Mouse (Mus musculus) gastrocnemius, adult 2 months (tissue): ENCODE data around the gene Kiz. TPM values are rescaled to one million over a fixed set of nuclear protein-coding genes. Genes with fewer than 3 reads are reported as not detected.

ENCODE experiments used
- DNase-seq: peaks from one replicate; pipeline ENCODE4 v3.0.0; 2022
- H3K27ac ChIP-seq: fragments of 200-600 bp; 2 replicates; pipeline ENCODE4 v1.8.1; 2022; ENCODE audit warnings: mild to moderate bottlenecking
- H3K4me3 ChIP-seq: fragments of 200-600 bp; 2 replicates; pipeline ENCODE4 v1.8.1; 2022; ENCODE audit warnings: mild to moderate bottlenecking, moderate library complexity
- CTCF ChIP-seq: fragments of 200-600 bp; IDR thresholded peaks from 2 replicates; pipeline ENCODE4 v1.8.1; 2022; ENCODE audit warnings: antibody characterized with exemption, mild to moderate bottlenecking, moderate library complexity
- intact Hi-C: fragments of 180-260 bp; cut with DNase I; formaldehyde crosslinking; loops from one replicate; pipeline ENCODE4 v1.15.1; 2025
- total RNA-seq, 2 experiments: library from RNA; stranded (reverse); gene quantifications; 2 replicates each; pipeline ENCODE4 v1.2.3; 2021

Kiz gene
- total RNA-seq, 2 experiments from 2014 or later, result 56.1 to 57.2 TPM

DNA sequence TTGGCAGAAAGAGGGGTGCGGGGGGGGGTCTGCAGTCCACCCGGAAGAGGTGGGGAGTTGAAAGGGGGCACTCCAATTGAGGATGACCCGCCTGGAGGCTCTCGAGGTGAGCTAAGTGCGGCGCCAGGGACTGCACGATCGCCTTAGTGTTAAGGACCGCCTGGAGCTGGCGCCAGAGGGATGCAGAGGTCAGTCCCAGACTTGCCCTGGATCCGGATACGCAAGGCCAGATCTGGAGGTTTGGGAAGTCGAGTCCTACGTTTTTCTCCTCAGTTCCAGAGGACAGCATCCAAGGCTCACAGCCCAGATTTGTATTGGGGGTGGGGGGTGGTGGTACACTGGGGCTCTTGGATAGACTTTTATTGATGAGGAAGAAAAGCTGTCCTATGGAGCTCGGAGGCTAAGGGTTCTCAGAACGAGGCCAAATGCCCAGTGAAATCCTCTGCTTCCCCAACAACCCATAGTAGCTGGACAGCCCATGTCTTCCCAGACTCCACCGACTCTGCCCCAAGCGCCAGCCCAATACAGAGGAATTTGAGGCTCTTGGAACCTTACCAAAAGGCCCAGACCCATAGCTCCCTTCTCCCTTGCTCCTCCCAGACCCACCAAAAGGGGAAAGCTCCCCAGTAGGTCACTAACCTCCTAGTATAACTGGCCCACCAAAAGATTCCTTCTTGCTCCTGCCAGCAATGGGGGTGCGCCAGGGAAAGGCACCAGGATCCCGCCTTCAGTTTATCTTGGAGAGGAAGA is 20.2 kb upstream of the Kiz start:
- TF ChIP-seq CTCF, result no peak
- H3K27ac ChIP-seq, result no peak overlapping the region
- DNase-seq, result no peak
- H3K4me3 ChIP-seq, result peak overlapping the region; percentile 67
- intact Hi-C loops, result no loop called here

DNA sequence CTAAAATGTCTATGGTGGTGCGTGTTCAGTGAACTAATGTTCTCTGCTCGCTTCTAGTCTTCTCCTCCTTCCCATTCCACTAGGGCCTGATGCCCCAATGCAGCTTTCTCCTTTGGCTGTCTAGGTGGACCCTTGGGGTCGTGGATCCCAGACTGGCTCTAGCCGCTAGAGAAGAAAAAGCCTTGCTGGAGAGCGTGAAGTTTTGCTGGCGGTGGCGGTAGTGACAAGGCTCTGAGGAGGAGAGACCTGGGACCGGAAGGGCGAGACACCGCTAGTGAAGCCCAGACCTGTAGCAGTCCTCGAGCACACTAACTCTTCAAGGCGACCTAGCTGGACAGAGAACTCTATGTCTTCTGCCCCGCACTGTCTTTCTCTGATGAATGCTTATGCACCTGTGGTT is 19.4 kb upstream of the Kiz start:
- no peak overlapping the region for H3K4me3 ChIP-seq
- DNase-seq, result no peak
- TF ChIP-seq CTCF, result no peak
- intact Hi-C loops, result no loop called here
- H3K27ac ChIP-seq, result no peak overlapping the region

DNA sequence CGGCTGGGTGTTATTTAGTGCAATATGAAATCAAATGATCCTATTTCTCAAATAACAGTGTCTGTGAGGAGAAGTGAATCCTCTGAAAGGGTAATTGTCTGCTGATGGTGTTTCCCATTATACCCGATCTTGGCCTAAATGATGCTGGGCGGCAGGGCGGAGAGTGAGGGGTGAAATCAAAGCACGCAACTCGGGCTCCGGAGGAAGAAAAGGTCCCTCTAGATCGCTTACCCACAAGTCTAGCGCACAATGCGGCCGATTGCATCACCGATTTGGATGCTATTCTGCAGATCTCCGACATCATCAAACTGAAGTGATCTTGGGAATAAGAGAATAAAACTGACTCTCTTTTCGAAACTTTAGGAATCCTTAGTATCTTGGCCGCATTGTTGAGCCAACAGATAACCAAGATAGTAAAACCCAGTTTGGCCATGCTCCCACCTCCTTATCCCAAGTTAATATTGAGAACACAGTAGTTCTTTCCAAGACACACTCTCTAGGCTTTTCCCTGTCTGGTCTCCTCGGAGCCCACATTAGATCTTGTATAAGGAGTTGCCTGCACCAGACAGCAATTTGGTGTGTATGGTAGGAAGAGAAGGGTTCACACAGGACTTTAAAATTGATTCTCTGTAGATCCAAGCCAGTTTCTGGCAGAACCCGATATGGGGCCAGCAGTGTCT is 18.7 kb upstream of the Kiz start:
- intact Hi-C loops, result no loop called here
- Histone ChIP-seq H3K4me3 (no peak overlapping the region), H3K27ac (no peak overlapping the region)
- no peak for TF ChIP-seq CTCF
- no peak for DNase-seq

DNA sequence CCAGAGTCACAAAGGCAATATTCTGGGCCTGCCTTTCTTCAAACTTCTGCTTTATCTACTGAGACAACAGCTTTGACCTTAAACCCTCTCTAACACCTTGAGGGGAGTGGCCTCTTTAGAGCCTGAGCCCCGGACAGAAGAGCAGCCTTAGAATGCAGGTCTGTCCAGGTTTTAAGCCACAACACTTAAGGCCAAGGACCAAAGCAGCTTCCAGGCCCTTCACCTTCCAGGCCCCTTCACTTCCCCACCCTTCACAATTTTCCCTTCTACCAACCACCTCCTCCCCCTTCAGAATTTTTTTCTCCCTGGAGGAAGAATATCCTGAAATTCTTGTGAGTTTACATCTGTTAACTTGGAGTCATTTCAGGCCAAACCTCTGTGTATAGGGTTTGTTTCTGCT is 18.0 kb upstream of the Kiz start:
- Histone ChIP-seq H3K27ac (no peak overlapping the region), H3K4me3 (no peak overlapping the region)
- DNase-seq, result no peak
- intact Hi-C loops, result no loop called here
- TF ChIP-seq CTCF, result no peak

DNA sequence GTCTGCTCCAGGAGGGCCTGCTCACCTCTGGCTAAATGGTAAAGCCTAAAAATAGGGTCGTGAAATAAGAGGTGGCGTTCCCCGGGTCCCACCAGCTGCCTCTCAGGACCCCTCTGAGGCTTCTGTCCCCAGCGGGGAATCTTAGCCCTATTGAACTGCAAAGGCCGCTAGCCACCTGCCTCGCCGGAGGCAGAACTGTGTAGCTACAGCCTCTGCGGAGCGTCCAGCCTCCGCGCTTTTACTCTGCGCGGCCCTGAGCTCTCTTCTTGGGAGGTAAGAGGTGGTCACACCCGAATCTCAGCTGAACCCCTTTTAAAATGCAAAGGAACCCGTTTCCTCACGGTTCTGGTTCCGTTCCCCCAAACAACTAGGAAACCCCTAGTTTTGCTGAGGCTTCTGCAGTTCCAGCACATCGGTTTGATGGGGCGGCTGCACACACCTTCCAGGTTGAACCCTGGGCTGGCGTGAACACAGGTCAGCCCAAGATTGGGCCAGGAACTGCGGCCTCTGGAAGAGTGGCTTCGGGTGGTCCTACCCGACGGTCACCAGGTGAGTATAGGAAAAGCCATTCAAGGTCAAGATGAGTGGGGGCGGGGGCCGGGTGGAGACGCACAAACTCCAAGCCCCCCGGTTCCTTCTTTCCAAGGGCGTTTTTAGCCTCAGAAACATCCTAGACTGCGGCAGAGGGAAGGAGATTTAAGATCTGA is 16.9 kb upstream of the Kiz start:
- no peak for DNase-seq
- H3K4me3 ChIP-seq, result no peak overlapping the region; the same call in 1 of the 2 replicates
- intact Hi-C loops, result no loop called here
- TF ChIP-seq CTCF, result no peak
- H3K27ac ChIP-seq, result no peak overlapping the region

DNA sequence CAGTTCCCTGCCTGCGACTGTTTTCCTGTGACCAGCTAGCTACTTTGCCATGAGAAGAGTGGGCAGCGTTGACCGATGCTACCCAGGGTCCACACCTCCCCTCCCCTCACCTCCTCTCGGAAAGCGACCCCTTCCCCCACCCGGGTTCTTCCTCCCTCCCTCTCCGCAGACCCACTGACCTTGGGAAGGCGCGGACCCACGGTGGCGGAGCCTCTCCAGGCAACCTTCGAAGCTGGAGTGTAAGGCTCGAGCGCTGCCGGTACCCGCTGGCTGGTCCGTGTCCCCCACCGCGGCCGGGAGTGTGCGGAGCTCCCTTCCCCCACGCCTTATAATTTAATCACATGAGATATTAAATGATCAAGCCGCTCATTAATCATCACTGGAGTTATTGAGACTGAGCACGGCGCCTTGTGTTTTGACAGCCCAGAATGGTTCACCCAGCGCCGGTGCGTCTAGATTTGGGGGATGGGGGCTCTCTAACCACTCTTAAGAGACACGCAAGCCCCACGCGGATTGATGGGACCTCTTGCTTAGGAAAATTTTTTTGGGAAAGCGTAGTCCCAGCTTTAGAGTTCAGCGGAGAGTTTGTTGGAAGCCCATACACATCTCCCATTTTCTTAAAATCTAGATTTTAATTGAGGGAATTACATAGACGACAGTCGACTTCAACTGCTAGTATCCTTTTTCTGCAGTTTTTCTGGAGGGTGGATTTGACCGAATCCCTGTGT is 16.2 kb upstream of the Kiz start:
- intact Hi-C loops, result no loop called here
- TF ChIP-seq CTCF, result no peak
- Histone ChIP-seq H3K27ac (no peak overlapping the region), H3K4me3 (peak overlapping the region; percentile 21; the same call in 1 of the 2 replicates)
- DNase-seq, result peak; percentile 19

DNA sequence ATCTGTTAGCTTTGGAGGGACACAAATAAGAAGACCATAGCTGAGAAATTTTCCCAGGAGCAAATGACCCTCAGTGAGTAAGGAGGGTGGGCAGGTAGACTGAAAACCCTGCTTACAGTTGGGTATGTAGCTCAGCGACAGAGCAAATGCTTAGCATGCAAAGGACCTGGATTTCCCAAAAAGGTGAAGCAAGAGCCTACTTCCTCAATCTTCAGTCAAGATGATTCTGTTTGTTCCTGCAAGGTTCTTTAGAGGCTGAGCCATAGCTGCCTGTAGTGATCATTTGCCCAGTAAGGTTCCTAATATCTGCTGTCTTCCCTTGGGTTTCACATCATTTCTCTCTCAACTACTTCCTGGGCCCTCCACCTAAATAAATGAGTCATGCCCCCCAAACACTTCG is 7.8 kb upstream of the Kiz start:
- H3K27ac ChIP-seq, result no peak overlapping the region

DNA sequence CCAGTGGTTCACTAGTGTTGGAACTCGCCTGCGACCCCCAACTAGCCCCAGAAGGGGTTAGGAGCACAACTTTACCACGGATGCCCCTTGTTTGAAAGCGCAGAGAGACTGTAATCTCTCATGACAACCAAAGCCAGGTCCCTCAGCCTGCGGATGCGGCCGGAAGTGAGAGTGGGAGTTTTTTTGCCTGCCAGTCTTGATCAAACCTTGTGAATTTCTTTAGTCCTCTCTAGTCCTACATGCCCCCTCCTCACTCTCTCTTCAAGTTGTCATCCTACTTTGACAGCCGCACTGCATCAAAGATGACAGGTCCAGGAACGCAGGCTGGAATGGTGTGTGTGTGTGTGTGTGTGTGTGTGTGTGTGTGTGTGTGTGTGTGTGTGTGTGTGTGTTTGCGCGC is 456 bp downstream of the Kiz start:
- TF ChIP-seq CTCF, result no peak
- intact Hi-C loops, result loop anchor here (5.0 to 10.0 kb wide), 2 partner anchors 229 to 344 kb away; partner anchors contain the start of genes Nkx2-4 and Ralgapa2

More for the DNA sequence above, 7.8 kb upstream of the Kiz start:
- intact Hi-C loops, result no loop called here
- no peak overlapping the region for H3K4me3 ChIP-seq
- no peak for TF ChIP-seq CTCF
- no peak for DNase-seq

DNA sequence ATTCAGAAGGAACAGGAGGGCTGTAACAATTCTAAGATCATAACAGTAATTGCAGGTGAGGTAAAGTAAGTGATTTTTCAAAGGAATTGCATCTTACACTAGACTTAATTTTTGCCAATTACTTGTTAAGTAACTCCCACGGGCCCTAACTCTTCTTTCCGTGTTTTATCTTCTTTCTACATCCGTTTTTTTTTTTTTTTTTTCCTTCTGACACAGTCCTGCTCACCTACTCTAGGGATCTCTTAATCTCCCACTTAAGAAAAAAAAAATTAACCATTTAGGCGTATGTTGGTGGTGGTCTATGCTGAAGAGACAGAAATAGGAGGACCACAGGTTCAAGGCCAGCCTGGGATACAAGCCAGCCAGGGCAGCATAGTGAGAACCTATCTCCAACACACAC is 1.2 kb downstream of the Kiz start:
- no peak for DNase-seq
- intact Hi-C loops, result loop anchor here (5.0 to 10.0 kb wide), 2 partner anchors 228 to 345 kb away; partner anchors contain the start of genes Nkx2-4 and Ralgapa2
- no peak for TF ChIP-seq CTCF
- Histone ChIP-seq H3K27ac (peak overlapping the region; percentile 43; the same call in 1 of the 2 replicates), H3K4me3 (peak overlapping the region; percentile 99)

More for the DNA sequence above, 456 bp downstream of the Kiz start:
- Histone ChIP-seq H3K27ac (peak overlapping the region; percentile 92), H3K4me3 (peak overlapping the region; percentile 99)
- DNase-seq, result no peak

DNA sequence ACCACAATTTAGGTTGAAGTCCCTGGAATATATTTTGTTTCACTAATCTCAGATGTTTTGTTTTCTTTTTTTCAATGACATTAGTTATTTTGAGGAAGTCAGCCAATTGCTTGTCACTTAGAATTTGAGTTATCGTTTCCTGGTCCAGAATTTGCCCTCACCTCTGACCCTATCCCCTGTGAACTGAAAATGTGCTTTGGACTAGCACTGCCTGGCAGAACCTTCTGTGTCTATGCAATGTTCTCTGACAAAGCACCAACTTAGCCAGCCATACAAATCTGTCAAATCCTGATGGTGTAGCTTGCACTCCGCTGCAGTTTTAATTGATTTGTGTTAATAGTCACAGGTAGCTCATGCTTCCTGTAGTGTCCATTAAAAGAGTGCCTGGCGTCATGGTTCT is 10.1 kb downstream of the Kiz start:
- no peak overlapping the region for H3K27ac ChIP-seq
- no peak overlapping the region for H3K4me3 ChIP-seq
- intact Hi-C loops, result no loop called here
- no peak for DNase-seq
- no peak for TF ChIP-seq CTCF

DNA sequence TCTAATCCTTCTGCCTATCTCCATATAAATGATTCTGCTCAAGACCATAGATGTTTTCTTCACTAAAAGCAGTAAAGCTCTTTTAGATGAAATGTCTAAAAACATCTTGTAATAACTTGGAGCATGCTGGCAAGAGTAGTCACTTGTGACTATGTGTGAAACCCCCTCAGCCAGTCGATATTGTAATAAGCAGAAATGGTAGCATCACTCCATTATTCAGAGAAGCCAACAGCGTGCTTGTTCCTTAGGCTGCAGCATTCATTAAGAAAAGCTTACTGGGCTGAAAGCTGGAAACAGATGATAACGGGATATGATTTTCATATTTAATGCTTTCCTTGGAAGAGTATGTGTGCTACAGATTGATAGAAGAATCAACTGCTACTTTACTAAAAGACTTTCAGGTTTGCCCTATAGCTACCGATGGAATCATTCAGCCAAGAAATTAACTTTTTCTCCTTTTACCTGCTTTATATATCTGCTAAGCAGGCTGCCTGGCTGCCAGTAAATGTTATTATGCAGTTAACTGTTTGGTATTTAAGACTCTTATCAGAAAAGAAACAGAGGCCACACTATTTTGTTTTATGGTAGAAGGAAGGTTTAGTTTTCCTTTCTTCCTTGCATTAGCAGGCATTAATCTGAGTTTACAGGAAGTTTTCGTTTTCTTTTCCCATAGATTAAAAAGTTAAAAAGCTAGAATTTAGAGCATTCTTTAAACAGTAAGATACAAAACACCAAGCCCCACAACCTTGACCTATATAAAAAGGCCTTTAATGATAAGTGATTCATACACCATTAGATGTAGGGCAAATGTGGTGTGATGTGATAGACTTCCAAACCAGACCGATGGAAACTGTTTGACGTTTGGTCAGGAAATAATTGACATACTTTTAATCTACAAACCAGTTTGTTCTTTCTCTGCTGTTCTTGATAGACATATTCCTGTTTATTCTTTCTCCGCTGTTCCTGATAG is 15.9 kb downstream of the Kiz start:
- H3K27ac ChIP-seq, result no peak overlapping the region
- intact Hi-C loops, result no loop called here
- TF ChIP-seq CTCF, result no peak
- no peak overlapping the region for H3K4me3 ChIP-seq
- no peak for DNase-seq
